19 mouse cellular contexts compared by ENCODE assay signal in genomic region chr13:25868923-25869322, GRCm38 (mm10).
DNase-seq lines count a peak whose midpoint lies in the region; ATAC-seq lines count a peak whose summit lies in the region.
"Had no signal": no experiment of that assay in that cellular context is flagged by ENCODE, and none has a peak within 500 bp of the region (broad histone marks: within the 10 kb centered on the region; RNA-seq: fewer than 3 reads in every experiment).

No protein-coding gene starts in this region.

- no peak overlapping the region for H3K9ac ChIP-seq in forebrain, embryonic 14.5 days (ENCODE audit: low read length)
- no peak overlapping the region for H3K9ac ChIP-seq in forebrain, embryonic 15.5 days (replicated peaks)
- H3K9ac ChIP-seq in hindbrain, embryonic 14.5 days = 0 out of 2 replicates have a peak overlapping the region, but pooled peaks have one; percentile 24
- no peak overlapping the region for H3K9ac ChIP-seq in hindbrain, embryonic 13.5 days
- no peak overlapping the region for H3K9ac ChIP-seq in midbrain, embryonic 11.5 days (ENCODE audit: low read length)
- no peak overlapping the region for H3K9ac ChIP-seq in midbrain, embryonic 15.5 days
- H3K9ac ChIP-seq: forebrain, postnatal 0 days had no signal

- no peak overlapping the region for H3K4me2 ChIP-seq in forebrain, embryonic 14.5 days (ENCODE audit: low read length)
- no peak overlapping the region for H3K4me2 ChIP-seq in forebrain, embryonic 15.5 days (replicated peaks)
- no peak overlapping the region for H3K4me2 ChIP-seq in hindbrain, embryonic 14.5 days (replicated peaks)
- no peak overlapping the region for H3K4me2 ChIP-seq in hindbrain, embryonic 13.5 days
- no peak overlapping the region for H3K4me2 ChIP-seq in midbrain, embryonic 11.5 days
- H3K4me2 ChIP-seq in midbrain, embryonic 15.5 days = no peak overlapping the region
- H3K4me2 ChIP-seq: heart, embryonic 11.5 days had no signal

- H3K4me1 ChIP-seq in forebrain, embryonic 14.5 days (ENCODE audit: control insufficient read depth, insufficient read depth, low read length) = peaks cover 3% of the 10 kb centered on the region; the same call in 1 of the 2 replicates
- H3K4me1 ChIP-seq in forebrain, embryonic 15.5 days = peaks cover 3% of the 10 kb centered on the region; the same call in 1 of the 2 replicates
- 0 out of 2 replicates have a peak, but pooled peaks cover 6% of the 10 kb centered on the region for H3K4me1 ChIP-seq in hindbrain, embryonic 14.5 days (replicated peaks; ENCODE audit: control insufficient read depth, insufficient read depth, low read length)
- peaks cover 3% of the 10 kb centered on the region; the same call in 1 of the 2 replicates for H3K4me1 ChIP-seq in hindbrain, embryonic 13.5 days (replicated peaks)
- H3K4me1 ChIP-seq in midbrain, embryonic 11.5 days (ENCODE audit: control insufficient read depth, insufficient read depth, low read length) = no peaks in the 10 kb centered on the region
- no peaks in the 10 kb centered on the region for H3K4me1 ChIP-seq in midbrain, embryonic 15.5 days
- H3K4me1 ChIP-seq: forebrain, embryonic 10.5 days had no signal

- no peak overlapping the region for H3K27ac ChIP-seq in forebrain, embryonic 14.5 days (ENCODE audit: low read depth, low read length)
- H3K27ac ChIP-seq in forebrain, embryonic 15.5 days (replicated peaks) = no peak overlapping the region; the same call in 1 of the 2 replicates
- H3K27ac ChIP-seq in hindbrain, embryonic 14.5 days = peak overlapping the region; percentile 26; the same call in 1 of the 2 replicates
- no peak overlapping the region for H3K27ac ChIP-seq in hindbrain, embryonic 13.5 days
- H3K27ac ChIP-seq in midbrain, embryonic 11.5 days (ENCODE audit: low read depth, low read length) = no peak overlapping the region
- H3K27ac ChIP-seq in midbrain, embryonic 15.5 days = no peak overlapping the region
- H3K27ac ChIP-seq: forebrain, embryonic 10.5 days; gastrocnemius, adult 2 months had no signal

- 51% methylated on average over 1 of the region's 1 CpGs for WGBS in forebrain, embryonic 14.5 days
- WGBS in forebrain, embryonic 15.5 days = 45% methylated on average over 1 of the region's 1 CpGs
- 61% methylated on average over 1 of the region's 1 CpGs for WGBS in hindbrain, embryonic 14.5 days
- 63% methylated on average over 1 of the region's 1 CpGs for WGBS in hindbrain, embryonic 13.5 days
- 70% methylated on average over 1 of the region's 1 CpGs for WGBS in midbrain, embryonic 11.5 days
- WGBS in midbrain, embryonic 15.5 days = 54% methylated on average over 1 of the region's 1 CpGs

- no peaks in the 10 kb centered on the region for H3K27me3 ChIP-seq in forebrain, embryonic 14.5 days (replicated peaks; ENCODE audit: control insufficient read depth, insufficient read depth, low read length)
- H3K27me3 ChIP-seq in forebrain, embryonic 15.5 days = no peaks in the 10 kb centered on the region
- no peaks in the 10 kb centered on the region for H3K27me3 ChIP-seq in hindbrain, embryonic 14.5 days (ENCODE audit: control insufficient read depth, insufficient read depth, low read length)
- H3K27me3 ChIP-seq in hindbrain, embryonic 13.5 days = no peaks in the 10 kb centered on the region
- H3K27me3 ChIP-seq in midbrain, embryonic 11.5 days (ENCODE audit: control insufficient read depth, insufficient read depth, low read length) = no peaks in the 10 kb centered on the region
- no peaks in the 10 kb centered on the region for H3K27me3 ChIP-seq in midbrain, embryonic 15.5 days (replicated peaks)

- no peaks in the 10 kb centered on the region for H3K36me3 ChIP-seq in forebrain, embryonic 14.5 days (ENCODE audit: control insufficient read depth, insufficient read depth, low read length)
- no peaks in the 10 kb centered on the region for H3K36me3 ChIP-seq in forebrain, embryonic 15.5 days
- no peaks in the 10 kb centered on the region for H3K36me3 ChIP-seq in hindbrain, embryonic 14.5 days (replicated peaks; ENCODE audit: control insufficient read depth, insufficient read depth)
- H3K36me3 ChIP-seq in hindbrain, embryonic 13.5 days = no peaks in the 10 kb centered on the region
- H3K36me3 ChIP-seq in midbrain, embryonic 11.5 days (ENCODE audit: control insufficient read depth, insufficient read depth, low read length) = no peaks in the 10 kb centered on the region
- no peaks in the 10 kb centered on the region for H3K36me3 ChIP-seq in midbrain, embryonic 15.5 days (replicated peaks)
- H3K36me3 ChIP-seq: forebrain, embryonic 10.5 days had no signal

- DNase-seq in forebrain, embryonic 14.5 days (ENCODE audit: low spot score) = no peak
- DNase-seq in hindbrain, embryonic 14.5 days (ENCODE audit: low spot score) = no peak
- peak; percentile 49 for DNase-seq in midbrain, embryonic 11.5 days (ENCODE audit: low spot score, missing footprints)
- no peak for DNase-seq in thymus, postnatal 25 days
- DNase-seq: adrenal gland, postnatal 10 days; adrenal gland, postnatal 36 days; cerebellum, adult 18-20 months; cerebellum, adult 9-10 months; cerebellum, postnatal 14 days; forebrain, postnatal 0 days; gastrocnemius, adult 2 months; gastrocnemius, postnatal 14 days; heart, adult 11 months had no signal

- ATAC-seq in forebrain, embryonic 14.5 days = 0 out of 2 replicates have a peak, but pooled peaks have one; percentile 40
- no peak for ATAC-seq in forebrain, embryonic 15.5 days (replicated peaks)
- no peak for ATAC-seq in hindbrain, embryonic 14.5 days (ENCODE audit: low FRiP score)
- ATAC-seq in hindbrain, embryonic 13.5 days (ENCODE audit: low FRiP score) = no peak
- ATAC-seq in midbrain, embryonic 11.5 days (ENCODE audit: low FRiP score) = no peak
- no peak for ATAC-seq in midbrain, embryonic 15.5 days (replicated peaks)
- ATAC-seq: forebrain, postnatal 0 days; hindbrain, embryonic 16.5 days had no signal

- H3K9me3 ChIP-seq in forebrain, embryonic 14.5 days (replicated peaks; ENCODE audit: control insufficient read depth, low read length) = no peaks in the 10 kb centered on the region
- no peaks in the 10 kb centered on the region for H3K9me3 ChIP-seq in forebrain, embryonic 15.5 days
- H3K9me3 ChIP-seq in hindbrain, embryonic 14.5 days (ENCODE audit: control insufficient read depth, low read length) = no peaks in the 10 kb centered on the region
- H3K9me3 ChIP-seq in hindbrain, embryonic 13.5 days = no peaks in the 10 kb centered on the region
- no peaks in the 10 kb centered on the region for H3K9me3 ChIP-seq in midbrain, embryonic 11.5 days (ENCODE audit: control insufficient read depth, low read length)
- H3K9me3 ChIP-seq in midbrain, embryonic 15.5 days = no peaks in the 10 kb centered on the region
- H3K9me3 ChIP-seq: forebrain, embryonic 10.5 days had no signal

- H3K4me3 ChIP-seq in forebrain, embryonic 14.5 days (ENCODE audit: low read depth, low read length) = no peak overlapping the region
- H3K4me3 ChIP-seq in forebrain, embryonic 15.5 days = no peak overlapping the region
- no peak overlapping the region for H3K4me3 ChIP-seq in hindbrain, embryonic 14.5 days (replicated peaks; ENCODE audit: low read length)
- no peak overlapping the region for H3K4me3 ChIP-seq in hindbrain, embryonic 13.5 days
- no peak overlapping the region for H3K4me3 ChIP-seq in midbrain, embryonic 11.5 days (ENCODE audit: low read depth, low read length)
- H3K4me3 ChIP-seq in midbrain, embryonic 15.5 days = no peak overlapping the region
- H3K4me3 ChIP-seq: forebrain, embryonic 10.5 days; gastrocnemius, adult 2 months had no signal
